Mouse (Mus musculus) liver, embryonic 12.5 days (tissue): ENCODE data around the gene Gm8020. TPM values are rescaled to one million over a fixed set of nuclear protein-coding genes. Genes with fewer than 3 reads are reported as not detected.
"Not testable (repeated sequence)": the region's sequence is repeated elsewhere in the genome, so short reads cannot be mapped to it uniquely, and the experiment has no call there.

Experiments used
- ATAC-seq: fragments of 200-750 bp; cut with Nextera tagmentation; 2 replicates; pipeline ENCODE4 v1.8.0; 2017; ENCODE audit warnings: moderate number of reproducible peaks, mild to moderate bottlenecking, moderate library complexity
- H3K27ac ChIP-seq: fragments of 300-500 bp; sonication (generic); 2 replicates; pipeline ENCODE4 v1.5.1; 2016; ENCODE audit warnings: mild to moderate bottlenecking
- H3K27me3 ChIP-seq: fragments of 300-500 bp; sonication (generic); replicated peaks from 2 replicates; pipeline ENCODE4 v1.6.1; 2016; ENCODE audit warnings: mild to moderate bottlenecking, moderate library complexity
- H3K36me3 ChIP-seq: fragments of 300-500 bp; sonication (generic); 2 replicates; pipeline ENCODE4 v1.6.1; 2016; ENCODE audit warnings: mild to moderate bottlenecking, moderate library complexity
- H3K4me1 ChIP-seq: fragments of 300-500 bp; sonication (generic); 2 replicates; pipeline ENCODE4 v1.6.1; 2016
- H3K4me2 ChIP-seq: fragments of 300-500 bp; sonication (generic); 2 replicates; pipeline ENCODE4 v1.6.1; 2016; ENCODE audit warnings: mild to moderate bottlenecking, moderate library complexity
- H3K4me3 ChIP-seq: fragments of 300-500 bp; sonication (generic); 2 replicates; pipeline ENCODE4 v1.5.1; 2016; ENCODE audit warnings: mild to moderate bottlenecking, moderate library complexity
- H3K9ac ChIP-seq: fragments of 300-500 bp; sonication (generic); 2 replicates; pipeline ENCODE4 v1.6.1; 2016; ENCODE audit warnings: mild to moderate bottlenecking, moderate library complexity
- H3K9me3 ChIP-seq: fragments of 300-500 bp; sonication (generic); replicated peaks from 2 replicates; pipeline ENCODE4 v1.6.1; 2016; ENCODE audit warnings: mild to moderate bottlenecking, moderate library complexity
- WGBS: fragments of 180-500 bp; shearing (Covaris S2); methylation state at CpG from one replicate; pipeline ENCODE4 v1.1.7; 2016; ENCODE audit not compliant: insufficient replicate concordance; 5-methylcytosine and 5-hydroxymethylcytosine counted together
- polyA plus RNA-seq: library from polyadenylated mRNA; unstranded; fragments of >200 nt; fragmentation: Nextera tagmentation; extraction: Ambion mirVana; gene quantifications from 2 replicates; pipeline ENCODE4 v1.2.1, GENCODE M21; 2016

Gm8020 gene
- not detected in 2 replicates for polyA plus RNA-seq

DNA sequence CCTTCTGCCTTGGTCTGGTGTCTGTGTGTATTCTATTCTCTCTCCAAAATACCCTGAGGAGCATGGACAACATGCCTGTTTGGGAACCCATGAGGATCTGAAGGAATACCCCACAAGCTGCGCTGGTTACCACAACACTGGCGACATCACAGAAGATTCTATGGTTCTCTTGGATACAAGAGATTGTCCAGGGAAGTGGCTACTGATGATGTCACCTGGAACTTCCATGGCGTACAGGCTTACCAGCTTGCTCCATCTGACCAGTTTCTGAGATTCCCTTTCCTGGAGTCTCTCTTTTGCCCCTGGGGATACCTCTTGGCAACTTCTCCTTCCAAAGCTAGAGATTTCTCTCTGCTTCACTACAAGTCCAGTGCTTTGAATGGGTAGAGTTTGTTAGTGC is at the start of gene Gm8020:
Gene Gm8020, minus strand, starts transcription at position 101 of the 400 bp plus-strand sequence.
- not testable (repeated sequence) for H3K4me2 ChIP-seq, H3K4me1 ChIP-seq, ATAC-seq, H3K36me3 ChIP-seq, H3K9ac ChIP-seq, H3K27ac ChIP-seq, H3K4me3 ChIP-seq, H3K9me3 ChIP-seq, H3K27me3 ChIP-seq
- WGBS = 82% methylated on average over 2 of the region's 3 CpGs

DNA sequence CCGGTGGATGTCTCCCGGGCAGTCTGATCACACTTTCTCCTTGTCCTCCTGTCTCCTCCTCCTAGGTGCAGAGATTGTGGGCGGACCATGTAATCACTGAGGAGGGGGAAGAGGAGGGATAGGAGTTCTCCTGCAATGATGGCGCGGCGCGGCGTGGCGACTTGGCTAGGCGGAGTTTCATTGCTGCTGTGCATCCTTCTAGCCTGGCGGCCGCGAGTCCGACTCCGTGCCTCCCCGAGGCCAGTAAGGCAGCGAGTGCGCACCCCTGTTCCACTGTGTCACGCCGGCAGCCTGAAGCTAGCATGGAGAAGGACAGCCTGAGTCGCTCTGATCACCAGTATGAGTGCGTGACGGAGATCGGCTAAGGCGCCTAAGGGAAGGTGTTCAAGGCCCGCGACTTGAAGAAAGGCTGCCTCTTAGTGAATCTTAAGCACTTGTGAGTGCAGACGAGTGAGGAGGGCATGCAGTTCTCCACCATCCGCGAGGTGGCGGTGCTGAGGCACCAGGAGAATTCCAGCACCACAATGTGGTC is 41.1 kb upstream of the Gm8020 start:
- WGBS = 12% methylated on average over 23 of the region's 31 CpGs

DNA sequence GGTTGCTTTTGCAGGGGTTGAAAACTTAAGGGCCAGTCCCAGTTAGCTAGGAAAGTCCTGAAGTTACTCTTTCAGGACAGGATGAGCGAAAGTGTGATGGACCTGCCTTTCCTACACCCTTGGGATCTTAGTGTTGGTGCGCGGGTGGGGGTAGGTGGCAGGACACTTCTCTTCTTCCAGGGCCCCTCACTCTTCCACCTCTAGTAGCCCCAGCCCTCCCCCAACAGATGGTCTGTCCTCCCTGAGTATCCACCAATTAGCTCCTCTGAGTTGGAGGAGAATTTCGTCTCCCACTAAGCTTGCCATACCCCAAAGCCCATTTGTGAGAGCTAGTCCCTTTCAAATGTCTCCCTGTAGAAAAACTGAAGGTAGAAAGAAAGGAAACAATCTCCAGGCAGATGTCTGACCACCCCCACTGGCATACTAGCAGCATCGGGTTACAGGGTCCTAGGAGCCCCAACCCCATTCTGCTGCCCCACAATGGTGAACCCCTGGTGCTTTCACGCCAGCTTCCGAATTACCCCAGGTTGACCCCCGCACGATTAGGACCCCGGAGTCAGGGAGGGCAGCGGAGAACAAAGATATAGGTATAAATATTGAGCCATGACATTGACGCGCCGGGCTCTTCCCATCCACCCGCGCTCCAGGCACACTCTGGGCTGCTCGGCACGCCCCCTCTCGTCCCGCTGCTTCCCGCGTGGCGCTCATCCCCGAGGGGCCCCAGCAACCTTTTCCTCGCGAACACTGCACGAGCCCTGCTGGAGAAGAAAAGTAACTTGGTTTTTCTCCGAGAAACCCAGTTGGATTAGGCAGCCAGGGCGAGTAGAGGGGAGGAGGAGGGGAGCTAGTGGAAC is 40.4 kb upstream of the Gm8020 start:
- not testable (repeated sequence) for ATAC-seq, H3K4me3 ChIP-seq, H3K4me1 ChIP-seq, H3K36me3 ChIP-seq, H3K9ac ChIP-seq, H3K4me2 ChIP-seq, H3K27me3 ChIP-seq, H3K9me3 ChIP-seq, H3K27ac ChIP-seq
- WGBS = 13% methylated on average over 23 of the region's 29 CpGs

More for the DNA sequence above, 41.1 kb upstream of the Gm8020 start:
- H3K4me1 ChIP-seq, H3K27ac ChIP-seq, H3K9me3 ChIP-seq, H3K9ac ChIP-seq, H3K4me3 ChIP-seq, H3K27me3 ChIP-seq, ATAC-seq, H3K4me2 ChIP-seq, H3K36me3 ChIP-seq: not testable (repeated sequence)

DNA sequence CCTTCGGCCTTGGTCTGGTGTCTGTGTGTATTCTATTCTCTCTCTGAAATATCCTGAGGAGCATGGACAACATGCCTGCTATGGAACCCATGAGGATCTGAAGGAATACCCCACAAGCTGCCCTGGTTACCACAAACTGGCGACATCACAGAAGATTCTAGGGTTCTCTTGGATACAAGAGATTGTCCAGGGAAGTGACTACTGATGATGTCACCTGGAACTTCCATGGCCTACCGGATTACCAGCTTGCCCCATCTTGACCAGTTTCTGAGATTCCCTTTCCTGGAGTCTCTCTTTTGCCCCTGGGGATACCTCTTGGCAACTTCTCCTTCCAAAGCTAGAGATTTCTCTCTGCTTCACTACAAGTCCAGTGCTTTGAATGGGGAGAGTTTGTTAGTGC is 22.0 kb upstream of the Gm8020 start, which contains the start of gene Gm8024:
Gene Gm8024, minus strand, starts transcription at position 101 of the 400 bp plus-strand sequence.
- H3K36me3 ChIP-seq, H3K4me1 ChIP-seq, H3K27me3 ChIP-seq, ATAC-seq, H3K4me2 ChIP-seq, H3K27ac ChIP-seq, H3K9me3 ChIP-seq, H3K4me3 ChIP-seq, H3K9ac ChIP-seq: not testable (repeated sequence)
- 95% methylated on average over 1 of the region's 3 CpGs for WGBS

DNA sequence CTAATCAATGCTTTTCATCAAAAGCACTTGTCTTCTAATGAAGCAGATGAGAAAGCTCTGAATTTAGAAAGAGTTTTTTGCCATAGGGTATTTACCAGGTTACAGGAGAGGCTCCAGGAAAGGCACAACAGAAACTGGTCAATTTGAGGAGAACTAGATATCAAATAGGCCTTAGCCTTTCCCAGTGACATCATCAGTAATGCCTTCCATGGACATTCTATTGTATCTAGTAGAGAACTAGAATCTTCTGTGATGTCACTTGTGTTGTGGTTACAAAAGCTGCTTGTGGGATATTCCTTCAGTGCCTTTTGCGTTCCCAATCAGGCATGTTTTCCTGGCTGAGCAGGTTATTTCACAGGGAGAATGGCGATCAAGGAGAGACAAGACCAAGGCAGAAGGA is 38.6 kb downstream of the Gm8020 start, which contains the start of gene Gm8011:
Gene Gm8011, plus strand, starts transcription at position 301 of the 400 bp plus-strand sequence.
- not testable (repeated sequence) for H3K4me2 ChIP-seq, ATAC-seq, H3K4me3 ChIP-seq, H3K4me1 ChIP-seq, H3K9me3 ChIP-seq, H3K27ac ChIP-seq, H3K9ac ChIP-seq, H3K36me3 ChIP-seq, H3K27me3 ChIP-seq
- WGBS = 40% methylated on average over 2 of the region's 2 CpGs

Other genes with a start within 250 kb of the Gm8020 start
- gene Gm17026, start 242.3 kb downstream of the Gm8020 start, polyA plus RNA-seq = not detected in 2 replicates
- not detected in 2 replicates for gene Gm9611, start 205.0 kb downstream of the Gm8020 start, polyA plus RNA-seq
- not detected in 2 replicates for gene Gm7995, start 192.1 kb downstream of the Gm8020 start, polyA plus RNA-seq
- gene Gm8005, start 62.7 kb downstream of the Gm8020 start, polyA plus RNA-seq = not detected in 2 replicates
- gene Gm8011, start 38.5 kb downstream of the Gm8020 start, polyA plus RNA-seq = not detected in 2 replicates
- not detected in 2 replicates for gene Gm8024, start 21.9 kb upstream of the Gm8020 start, polyA plus RNA-seq
- gene Gm17124, start 97.5 kb upstream of the Gm8020 start, polyA plus RNA-seq = not detected in 2 replicates
- gene Gm3633, start 139.6 kb upstream of the Gm8020 start, polyA plus RNA-seq = not detected in 2 replicates
- gene Gm10378, start 153.6 kb upstream of the Gm8020 start, polyA plus RNA-seq = not detected in 2 replicates